Mouse (Mus musculus) liver (tissue): ENCODE measurements around the gene Col11a2.

Source experiments
- DNase-seq: peaks from one replicate; pipeline ENCODE4 v3.0.0-alpha.2; 2020; ENCODE audit warnings: mixed read lengths

Gene Col11a2

DNA sequence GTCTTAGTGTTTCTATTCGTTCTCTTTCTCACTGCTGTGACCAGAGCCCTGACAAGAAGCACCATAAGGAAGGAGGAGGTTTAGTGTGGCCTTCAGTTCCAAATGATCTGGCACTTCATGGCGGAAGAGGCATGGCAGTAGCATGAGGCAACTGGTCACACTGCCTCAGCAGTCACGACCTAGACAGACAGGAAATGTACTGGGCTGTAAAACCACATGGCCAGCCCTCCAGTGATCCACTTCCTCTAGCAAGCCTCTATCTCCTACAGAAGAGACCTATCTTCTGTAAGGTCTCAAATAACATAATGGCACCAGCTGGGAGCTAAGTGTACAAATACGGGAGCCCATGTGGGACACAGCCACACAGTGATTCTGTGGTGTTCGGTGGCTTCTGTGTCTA, 32.9 kb downstream of the Col11a2 start:
- no peak for DNase-seq

DNA sequence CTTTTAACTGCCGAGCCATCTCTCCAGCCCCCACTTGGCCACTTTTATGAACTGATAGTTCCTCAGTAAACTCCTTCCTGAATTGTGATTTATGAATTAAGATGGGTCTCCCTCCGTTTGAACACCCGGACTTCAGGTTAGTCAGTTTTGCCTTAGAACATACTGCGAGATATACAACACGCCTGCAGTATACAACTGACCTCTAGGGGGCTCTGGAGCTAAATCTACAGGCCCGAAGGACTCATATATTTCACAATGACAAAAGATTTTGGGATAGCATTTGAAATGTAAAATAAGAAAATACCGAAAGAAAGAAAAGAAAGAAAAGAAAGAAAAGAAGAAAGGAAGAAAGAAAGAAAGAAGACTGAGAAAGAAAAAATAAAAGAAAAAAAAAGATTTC, 36.0 kb downstream of the Col11a2 start:
- DNase-seq = peak; percentile 64

DNA sequence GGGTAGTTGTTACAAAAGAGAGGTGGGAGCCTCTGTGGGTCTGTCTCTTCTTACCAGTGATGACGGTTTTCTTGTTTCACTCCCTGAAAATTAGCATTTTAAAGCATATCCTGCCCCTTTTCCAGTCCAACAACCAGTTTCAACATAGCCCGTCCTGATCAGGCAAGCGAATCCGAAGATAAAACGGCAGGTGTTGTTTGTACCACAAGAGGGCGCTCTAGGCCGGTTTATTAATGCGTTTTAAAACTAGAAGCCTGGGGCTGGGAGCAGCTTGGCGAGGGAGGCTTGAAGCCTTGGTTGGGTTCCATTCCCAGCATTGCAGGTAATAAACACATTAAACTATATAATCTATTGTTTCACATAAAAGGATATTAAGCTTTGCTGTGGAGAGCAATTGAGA, 38.3 kb downstream of the Col11a2 start:
- peak; percentile 75 for DNase-seq

DNA sequence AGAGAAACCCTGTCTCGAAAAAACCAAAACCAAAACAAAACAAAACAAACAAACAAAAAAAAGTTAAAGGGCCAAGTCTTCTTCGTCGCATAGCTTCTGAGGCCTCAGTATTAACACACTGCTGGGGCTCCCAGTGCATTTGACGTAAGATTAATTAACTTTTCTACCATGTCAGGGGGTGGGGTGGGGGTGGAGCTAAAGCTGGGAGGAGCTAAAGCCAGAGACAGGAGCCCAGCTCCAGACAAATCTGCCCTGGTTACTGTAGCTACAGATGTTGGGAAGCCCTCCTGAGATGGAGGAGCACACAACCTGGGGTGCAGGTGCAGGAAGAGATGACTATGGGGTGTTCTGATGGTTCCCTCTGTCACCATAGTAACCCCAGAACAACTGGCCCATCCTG, 38.9 kb downstream of the Col11a2 start:
- DNase-seq = no peak

DNA sequence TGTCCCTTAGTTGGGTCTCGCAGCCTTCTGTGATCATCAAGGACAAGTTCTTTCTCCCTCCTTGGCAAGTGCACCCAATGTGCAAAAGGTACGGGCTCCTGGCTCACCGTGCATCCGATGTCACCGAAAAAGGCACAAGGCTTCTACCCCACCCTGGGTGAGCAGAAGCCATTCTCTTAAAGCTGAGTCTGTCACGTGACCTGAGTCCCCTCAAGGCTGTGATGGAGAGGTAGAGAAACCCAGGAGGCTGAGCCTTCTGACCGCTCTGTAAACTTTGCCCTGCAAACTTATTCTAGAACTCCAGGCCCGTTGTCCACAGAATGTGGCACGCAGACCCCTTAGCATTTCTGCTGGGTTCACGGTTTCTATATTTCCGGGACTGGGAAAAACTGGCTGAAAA, 39.8 kb downstream of the Col11a2 start:
- no peak for DNase-seq

DNA sequence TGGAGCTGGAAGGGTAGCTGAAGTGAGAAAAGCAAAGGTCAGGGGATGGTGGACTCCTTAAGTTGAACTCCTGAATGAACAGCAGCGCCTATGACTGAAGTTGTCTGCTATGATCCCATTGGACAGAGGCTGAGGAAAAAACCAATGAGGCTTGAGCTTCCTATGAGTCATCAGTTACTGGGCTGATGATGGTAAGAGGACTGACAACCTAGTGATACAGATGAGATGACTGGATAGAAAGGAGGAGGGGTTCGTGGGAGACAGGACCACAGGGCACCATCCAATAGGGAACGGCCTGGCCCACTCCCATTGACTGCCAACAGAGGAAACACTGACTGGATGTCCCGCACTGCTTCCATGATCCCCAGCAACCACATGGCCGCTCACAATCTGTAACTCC, 40.4 kb downstream of the Col11a2 start:
- no peak for DNase-seq

DNA sequence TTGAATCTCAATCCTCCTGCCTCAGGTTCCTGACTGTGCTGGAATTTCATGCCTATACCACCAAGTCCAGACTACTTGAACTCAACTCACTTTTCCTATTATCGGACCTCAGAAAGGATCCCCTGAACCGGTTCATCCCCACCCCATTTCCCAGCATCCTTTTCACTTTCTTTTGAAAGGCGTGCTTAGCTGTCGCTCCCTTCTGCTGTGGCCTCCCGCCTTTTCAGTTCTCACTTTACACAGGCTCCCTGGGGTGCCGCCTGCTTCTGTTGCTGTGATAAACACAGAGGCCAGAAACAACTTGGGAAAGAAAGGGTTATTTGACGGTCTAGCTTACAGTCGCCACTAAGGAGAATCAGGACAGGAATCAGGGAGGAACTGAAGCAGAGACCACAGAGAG, 43.9 kb downstream of the Col11a2 start:
- DNase-seq = no peak

DNA sequence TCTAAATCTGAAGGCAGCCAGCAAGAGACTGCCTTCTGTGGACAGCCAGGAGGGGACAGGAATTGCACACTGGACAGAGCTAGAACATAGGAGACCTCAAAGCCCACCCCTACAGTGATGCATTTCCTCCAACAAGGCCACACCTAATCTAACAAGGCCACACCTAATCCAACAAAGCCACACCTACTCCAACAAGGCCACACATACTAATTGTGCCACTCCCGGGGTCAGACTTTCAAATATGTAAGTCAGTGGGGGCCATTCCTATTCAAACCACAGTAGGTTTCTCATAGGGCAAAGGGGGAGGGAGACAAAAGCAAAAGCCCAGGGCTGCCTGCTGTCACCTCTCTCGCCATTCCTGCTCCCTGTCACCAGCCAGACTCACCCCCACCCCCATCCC, 48.1 kb downstream of the Col11a2 start:
- DNase-seq = no peak

DNA sequence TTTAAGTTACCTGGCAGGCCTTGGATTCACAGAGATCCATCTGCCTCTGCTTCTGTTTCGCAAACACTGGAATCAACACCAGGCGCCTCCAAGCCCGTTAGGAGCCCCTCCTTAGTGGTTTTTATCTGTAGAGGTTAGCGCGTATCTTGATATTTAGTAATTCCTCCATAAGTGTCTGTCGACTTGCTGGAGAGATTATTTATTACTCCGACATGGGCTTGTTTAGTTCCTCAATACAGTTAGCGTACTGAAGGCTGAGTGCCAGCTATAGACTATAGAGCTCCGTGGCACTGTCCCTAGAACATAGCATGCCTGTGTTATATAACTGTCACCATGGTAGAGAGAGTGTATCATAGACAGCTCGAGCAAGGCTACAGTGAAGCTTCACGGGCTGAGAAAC, 48.9 kb downstream of the Col11a2 start:
- no peak for DNase-seq

DNA sequence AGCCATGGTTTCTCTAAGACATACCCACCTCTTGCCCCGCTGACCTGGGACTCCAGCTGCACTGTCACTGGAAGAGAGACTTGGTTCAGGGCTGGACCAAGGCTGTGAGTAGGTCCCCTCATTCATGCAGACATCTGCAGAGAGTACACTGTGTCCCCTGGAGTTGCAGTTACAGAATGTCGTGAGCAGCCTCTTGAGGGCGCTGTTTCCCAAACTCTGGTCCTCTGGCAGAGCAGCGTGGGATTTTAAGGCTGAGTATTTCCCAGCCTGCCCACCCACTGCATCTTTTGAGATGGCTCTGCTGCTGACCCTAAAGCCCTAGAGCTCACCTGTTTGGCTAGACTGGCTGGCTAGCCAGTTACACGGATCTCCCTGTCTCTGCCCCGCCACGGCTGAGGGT, 51.7 kb downstream of the Col11a2 start:
- DNase-seq = peak; percentile 28

DNA sequence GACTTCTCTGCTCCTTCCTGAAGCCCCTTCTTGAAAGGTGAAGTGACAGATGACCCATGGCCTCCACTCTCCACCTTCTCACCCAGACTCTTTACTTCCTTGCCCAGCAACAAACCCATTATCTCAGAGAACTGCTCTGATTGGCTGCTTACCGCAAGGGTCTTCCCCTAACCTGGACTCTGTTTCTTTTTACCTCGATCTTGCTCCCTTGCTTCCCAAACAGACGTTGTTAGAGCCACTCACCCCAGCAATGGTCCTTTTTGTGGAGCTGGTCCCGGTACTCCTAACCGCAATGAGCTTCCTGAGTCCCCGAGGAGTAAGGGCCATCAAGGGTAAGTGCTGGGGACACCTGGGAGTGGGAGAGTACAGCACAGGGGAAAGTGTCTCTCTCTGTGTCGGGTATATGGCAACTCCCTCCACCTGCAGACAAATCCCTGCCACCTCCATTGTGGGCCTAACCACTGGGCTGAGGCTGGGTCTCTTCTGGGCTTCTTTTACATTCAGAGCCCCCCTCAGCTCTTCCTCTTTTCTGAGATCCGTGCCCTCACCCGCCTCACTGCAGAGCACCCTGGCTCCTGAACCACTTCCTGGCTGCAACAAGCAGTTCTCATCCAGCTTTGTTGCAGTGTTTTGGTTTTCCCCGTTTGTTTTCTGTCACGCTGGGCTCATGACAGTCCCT, 53.1 kb downstream of the Col11a2 start, which contains the start of gene H2-Oa:
TSS of gene H2-Oa (plus strand) at position 144 of the 679 bp plus-strand sequence.
- no peak for DNase-seq

DNA sequence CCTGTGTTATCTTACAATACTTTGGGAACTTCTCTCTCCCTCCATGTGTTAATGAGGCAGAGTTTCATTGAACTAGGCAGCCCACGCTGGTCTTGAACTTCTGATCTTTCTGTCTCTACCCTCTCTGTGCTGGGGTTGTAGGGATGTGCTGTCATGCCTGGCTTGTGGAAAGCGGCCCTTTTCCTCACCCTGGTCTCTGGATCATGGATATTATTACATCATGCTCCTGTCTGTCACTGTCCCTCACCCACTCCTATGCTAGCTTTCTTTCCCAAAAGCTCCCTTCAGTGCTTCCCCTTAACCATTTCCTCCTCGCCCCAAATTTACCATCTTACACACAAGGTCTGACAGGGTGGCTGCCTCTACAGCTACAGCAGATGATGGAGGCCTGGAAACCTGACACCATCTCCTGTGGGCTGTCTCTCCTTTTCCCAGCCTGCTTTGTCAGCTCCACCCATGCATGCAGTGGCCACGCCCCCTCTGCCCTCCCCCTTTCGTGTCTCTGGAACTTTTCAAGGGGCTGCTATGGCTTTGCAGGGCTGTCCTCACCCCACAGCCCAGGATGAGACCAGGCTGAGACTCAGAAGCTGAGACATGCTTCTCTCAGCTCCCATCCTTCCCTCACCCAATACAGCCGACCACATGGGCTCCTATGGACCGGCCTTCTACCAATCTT, 54.1 kb downstream of the Col11a2 start:
- DNase-seq = peak; percentile 57

DNA sequence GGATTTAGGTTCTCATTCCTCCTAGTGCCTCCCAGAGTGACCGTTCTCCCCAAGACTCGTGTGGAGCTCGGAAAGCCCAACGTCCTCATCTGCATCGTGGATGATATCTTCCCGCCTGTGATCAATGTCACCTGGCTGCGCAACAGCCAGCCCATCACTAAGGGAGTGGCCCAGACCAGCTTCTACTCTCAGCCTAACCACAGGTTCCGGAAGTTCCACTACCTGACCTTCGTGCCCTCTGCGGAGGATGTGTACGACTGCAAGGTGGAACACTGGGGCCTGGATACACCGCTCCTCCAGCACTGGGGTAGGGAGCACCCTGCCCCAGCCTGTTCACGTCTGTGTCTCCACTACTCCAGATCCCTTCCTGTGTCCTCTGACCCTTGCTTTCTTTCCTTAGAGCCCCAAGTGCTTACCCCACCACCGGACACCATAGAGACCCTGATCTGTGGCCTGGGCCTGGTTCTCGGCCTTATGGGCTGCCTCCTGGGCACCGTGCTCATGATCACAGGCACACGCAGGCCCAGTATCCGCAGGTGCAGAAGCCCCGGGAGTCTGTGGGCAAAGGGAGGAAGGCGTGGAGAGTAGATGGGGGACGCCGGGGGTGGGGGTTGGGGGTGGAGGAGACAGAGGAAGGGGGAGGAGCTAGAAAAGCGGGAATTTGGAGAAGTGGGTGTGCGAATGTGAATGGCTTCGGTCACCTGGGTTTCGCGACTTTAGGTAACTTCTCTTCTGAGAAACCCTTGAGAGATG, 55.2 kb downstream of the Col11a2 start:
- DNase-seq = no peak

DNA sequence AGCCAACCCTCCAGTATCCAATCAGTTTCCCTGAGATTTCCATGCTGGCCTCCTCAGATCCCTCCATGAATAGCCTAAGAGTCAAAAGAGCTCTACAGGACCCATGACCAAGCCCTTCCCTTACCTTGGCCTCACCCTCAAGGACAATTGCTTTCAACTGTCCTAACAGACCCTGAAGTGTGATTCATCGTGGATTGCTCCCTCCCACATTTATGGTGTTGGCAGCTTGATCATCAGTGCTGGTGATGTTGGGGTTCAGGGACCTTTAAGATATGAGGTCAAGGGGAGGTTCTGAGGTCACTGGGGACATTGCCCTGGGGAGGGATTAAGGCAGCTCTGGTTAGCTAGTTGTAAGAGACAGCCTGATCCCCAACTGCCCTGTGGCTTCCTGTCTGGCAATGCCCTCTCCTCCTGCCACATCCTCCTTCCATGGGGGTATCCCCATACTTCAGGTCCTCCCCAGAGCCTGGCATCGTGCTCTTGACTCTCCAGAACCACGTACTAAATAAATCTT, 57.3 kb downstream of the Col11a2 start:
- no peak for DNase-seq

DNA sequence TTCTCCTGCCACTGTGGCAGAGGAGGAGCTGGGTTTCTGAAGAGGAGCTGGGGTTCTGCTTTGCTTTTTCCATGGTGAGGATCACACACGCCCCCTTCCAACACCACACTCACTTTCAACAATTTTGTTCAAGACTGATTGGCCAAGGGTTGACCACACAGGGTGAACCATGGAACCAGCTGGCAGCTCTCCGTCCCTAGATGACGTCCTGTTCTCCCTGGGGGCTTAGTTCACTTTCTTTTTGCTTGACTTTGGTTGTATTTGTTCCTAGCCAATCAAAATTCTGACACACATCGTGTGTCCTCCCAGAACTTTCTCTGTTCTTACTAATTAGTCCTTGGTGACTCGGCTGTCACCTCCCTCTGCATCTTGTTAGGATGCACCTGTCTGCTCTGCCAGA, 58.0 kb downstream of the Col11a2 start:
- DNase-seq = no peak

DNA sequence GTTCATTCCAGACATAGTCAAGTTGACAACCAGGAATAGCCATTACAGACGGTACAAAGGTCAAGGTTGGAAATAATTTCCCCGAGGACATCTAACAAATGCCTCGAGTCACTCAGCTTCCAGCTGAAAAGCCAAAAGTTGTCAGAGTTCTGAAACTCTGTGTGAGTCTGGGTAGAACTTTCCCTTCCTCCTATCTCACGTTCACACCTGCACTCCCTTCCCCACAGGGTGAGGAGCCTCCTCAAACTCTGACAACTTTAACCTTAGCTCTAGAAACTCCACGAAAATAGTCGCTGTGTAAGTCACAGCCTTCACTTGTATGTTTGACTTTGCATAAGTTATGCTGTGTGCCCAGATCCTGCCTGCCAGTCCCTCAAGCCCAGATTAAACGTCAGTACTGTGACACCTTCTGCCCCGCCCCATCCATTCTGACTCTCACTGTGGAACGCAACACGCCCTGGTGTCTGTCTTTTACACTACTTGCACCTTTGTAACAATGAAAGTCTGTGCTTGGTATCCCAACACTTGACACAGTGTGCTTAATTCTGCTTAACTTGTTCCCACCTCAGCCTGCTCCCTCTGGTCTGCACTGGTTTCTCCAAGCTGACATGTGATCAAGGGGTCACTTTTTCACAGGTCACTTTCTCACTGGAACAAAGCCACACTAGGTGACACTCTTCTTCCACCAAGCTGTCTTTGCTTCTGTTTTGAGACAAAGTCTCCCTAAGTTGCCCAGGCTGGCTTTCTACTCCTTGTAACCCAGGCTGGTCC, 59.7 kb downstream of the Col11a2 start:
- no peak for DNase-seq

DNA sequence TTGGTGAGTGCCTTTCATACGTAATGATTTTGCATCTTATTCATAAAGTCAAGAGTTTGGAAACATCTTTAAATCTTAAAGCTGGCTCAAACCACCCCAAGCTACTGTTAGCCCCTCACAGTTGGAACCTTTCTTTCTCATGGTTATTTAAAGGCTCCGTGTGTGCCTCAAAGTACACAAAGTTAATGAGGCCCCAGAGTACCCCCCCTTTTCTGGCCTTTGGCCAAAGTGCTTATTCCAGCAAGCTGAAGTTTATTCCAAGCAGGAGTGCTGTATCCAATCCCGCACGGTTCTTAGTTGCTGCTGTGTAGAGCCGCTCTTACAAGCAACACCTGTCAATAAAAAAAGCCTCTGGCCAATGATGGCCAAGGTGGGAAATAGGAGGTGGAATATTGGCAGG, 60.3 kb downstream of the Col11a2 start:
- DNase-seq = no peak

DNA sequence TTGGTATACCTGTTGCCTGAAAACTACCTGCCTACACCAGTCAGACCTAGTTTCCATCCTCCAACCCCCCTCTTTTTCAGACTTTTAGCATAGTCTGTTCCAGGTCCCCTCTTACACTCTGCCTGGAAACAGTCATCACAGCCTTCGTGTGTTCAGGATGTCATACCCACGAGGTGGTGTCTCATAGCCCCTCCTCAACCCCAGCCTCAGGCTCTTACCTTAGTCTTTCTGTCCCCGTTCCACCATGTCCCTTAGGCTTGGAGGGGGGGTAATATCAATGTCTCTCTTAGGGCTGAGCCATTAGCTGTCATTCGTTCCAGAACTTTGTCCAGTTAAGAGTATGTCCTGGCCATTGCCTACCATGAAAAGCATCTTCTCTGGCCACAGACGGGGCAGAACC, 61.9 kb downstream of the Col11a2 start:
- DNase-seq = no peak

DNA sequence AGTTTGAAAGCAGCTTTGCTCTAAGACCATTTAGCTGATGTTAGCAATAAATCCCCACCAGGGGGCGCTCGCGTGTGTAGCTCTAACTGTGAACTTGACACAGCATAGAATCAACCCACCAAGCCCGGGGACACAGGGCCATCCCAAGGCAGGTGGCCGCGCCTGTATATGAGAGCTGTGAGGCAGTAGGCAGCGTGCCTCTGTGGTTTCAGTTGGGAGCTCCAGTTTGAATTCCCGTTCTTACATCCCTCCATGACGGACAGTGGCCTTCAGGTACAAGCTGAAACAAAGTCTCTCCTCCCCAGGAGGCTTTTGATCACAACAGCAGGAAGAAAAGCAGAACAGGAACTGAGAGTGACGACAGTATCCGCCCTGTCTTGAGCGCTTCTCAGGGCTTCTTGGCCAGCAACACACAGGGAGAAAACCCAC, 62.4 kb downstream of the Col11a2 start:
- peak; percentile 92 for DNase-seq

DNA sequence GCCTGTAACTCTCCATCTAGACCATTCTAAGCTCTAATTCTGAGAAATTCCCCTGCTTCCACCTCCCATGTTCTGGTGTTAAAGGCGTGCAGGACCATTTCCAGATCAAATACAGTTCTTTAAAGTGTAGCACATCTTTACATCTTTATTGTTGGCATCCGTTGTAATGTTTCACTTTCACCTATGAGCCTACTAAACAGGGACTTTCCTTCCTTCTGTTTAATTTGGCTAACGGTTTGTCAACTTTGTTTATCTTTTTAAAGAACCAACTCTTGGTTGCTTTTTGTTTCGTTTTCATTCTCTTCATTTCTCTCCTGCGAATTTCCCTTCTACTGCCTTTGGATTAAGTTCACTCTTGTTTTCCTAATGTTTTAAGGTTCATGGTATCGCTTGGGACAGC, 63.6 kb downstream of the Col11a2 start:
- DNase-seq = no peak

DNA sequence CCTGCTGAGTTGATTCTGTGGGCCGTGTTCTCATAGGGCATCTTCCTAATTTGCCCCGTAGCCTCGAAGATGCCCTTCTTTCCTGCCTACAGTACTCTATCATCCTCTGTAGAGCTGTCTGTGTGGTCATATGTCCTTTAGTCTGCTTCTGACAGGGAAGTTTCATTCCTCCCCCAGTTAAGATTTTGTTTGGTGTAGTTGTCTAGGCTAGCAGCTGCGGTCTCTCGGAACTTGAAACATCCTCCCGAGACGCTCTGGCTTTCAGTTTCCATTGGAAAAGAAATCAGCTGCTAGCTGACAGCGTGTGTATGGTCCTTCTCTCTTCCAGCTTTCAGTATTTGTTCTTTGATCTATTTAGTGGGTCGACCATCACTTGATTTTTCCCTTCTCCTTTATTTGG, 65.6 kb downstream of the Col11a2 start:
- DNase-seq = no peak

DNA sequence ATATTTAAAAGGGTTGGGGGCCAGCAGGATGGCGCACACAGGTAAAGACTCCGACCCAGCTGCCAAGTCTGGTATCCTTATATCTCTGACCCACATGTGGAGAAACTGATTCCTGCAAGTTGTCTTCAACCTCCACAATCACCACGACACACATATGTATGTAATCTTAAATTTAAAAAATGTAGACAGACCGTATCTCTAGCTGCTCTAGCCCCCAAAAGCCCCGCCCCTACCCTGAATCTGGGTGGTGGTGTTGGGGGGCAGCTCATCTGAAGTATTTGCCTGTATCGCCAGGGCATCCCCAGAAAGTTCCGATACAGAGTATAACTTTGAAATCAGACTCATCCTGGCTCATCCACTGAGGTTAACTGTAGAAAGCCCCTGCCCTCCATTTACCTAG, 67.3 kb downstream of the Col11a2 start:
- DNase-seq = no peak
